Mouse (Mus musculus) spleen, adult 18-20 months (tissue): ENCODE data around the gene Atg9a.

ENCODE experiments used
- DNase-seq, 2 experiments: peaks; one replicate each; pipeline ENCODE4 v3.0.0; 2022; ENCODE audit warnings: mixed read lengths in 2 of 2

Gene Atg9a

DNA sequence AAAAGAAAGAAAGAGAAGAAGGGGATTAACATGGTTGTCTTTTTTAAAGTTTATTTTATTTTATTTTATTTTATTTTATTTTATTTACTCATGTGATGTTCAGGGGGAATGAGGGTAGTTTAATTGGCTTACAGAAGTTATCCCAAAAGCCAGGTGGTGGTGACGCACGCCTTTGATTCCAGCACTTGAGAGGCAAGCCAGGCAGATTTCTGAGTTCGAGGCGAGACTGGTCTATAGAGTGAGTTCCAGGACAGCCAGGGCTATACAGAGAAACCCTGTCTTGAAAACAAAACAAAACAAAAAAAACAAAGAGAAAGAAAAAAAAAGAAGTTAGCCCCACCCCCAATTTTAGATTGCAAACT lies 31.8 kb downstream of the Atg9a start:
- no peak for DNase-seq

- DNase-seq = no peak
Observed at GRCm38 (mm10) chr1:75159540-75160255, 32.3 kb downstream of the Atg9a start.

DNA sequence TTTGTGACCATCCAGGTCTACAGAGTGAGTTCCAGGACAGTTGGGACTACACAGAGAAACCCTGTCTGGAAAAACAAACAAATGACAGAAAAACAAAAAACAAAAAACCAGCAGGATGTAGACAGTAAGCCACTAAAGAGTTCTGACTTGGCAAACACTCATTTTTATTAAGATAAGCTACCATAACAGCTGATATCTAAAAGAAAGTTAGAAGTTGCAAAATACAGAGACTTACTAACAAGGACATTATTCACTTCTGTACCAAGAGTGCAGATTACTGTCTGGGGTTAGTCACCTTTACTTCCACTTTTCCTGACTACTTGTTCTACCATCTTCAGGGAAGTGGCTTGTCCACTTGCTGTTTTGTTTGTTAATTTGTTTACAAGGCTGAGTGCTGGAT lies 33.0 kb downstream of the Atg9a start:
- DNase-seq = no peak

DNA sequence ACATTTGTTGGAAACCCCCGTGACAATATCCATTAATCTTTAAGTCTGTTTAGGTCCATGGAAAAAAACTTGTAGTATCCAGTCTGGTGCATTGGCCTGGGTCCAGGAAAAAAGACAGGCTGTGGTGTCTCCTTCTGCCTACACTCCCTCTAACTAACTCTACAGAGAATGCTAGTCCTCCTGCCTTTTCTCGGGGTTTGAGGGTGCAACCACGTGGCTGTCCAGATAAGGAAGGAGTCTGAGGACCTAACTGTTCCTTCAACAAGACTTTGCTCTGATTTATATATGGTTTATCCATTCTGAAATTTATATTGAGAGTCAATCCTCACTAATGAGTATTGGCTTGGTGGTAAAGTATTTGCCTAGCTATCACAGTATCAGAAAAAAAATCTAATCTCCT lies 36.2 kb downstream of the Atg9a start:
- DNase-seq = no peak

- DNase-seq = no peak
Observed at GRCm38 (mm10) chr1:75148727-75149126, 43.3 kb downstream of the Atg9a start.

DNA sequence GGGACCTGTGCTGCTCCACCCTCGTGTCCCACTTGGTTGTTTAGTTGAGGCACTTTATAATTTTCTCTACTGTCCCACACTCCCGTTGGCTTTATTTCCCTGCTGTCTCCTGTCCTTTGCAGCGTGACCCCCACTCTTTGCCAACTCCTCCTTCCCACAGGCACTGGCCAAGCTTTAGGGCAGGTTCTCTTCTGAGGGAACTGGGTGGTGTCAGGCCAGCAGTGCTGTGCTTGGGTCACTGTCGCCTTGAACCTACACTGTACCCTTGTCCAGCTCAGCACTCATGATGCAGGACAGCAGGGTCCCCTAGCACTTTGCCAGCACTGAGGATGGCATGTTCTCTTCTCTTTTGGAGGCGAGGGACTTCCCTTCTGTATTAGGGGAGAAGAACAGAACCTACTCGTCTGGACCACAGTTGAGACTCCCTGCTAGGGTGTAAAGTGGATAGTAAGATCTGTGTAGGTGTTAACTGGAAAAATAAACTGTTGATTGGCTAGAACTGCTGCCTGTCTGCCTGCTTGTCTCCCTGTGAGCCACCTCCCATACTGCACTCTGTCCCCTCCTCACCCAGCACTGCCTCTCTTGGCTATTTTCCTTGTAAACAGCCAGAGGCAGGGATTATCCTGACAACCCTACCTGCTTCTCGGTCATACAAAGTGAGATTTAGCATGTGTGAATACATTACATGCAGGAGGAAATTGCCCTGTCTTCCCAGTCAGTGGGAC lies 44.4 kb downstream of the Atg9a start:
- no peak for DNase-seq

GRCm38 (mm10) chr1:75145589-75145988 lies 46.4 kb downstream of the Atg9a start:
- DNase-seq = no peak

DNA sequence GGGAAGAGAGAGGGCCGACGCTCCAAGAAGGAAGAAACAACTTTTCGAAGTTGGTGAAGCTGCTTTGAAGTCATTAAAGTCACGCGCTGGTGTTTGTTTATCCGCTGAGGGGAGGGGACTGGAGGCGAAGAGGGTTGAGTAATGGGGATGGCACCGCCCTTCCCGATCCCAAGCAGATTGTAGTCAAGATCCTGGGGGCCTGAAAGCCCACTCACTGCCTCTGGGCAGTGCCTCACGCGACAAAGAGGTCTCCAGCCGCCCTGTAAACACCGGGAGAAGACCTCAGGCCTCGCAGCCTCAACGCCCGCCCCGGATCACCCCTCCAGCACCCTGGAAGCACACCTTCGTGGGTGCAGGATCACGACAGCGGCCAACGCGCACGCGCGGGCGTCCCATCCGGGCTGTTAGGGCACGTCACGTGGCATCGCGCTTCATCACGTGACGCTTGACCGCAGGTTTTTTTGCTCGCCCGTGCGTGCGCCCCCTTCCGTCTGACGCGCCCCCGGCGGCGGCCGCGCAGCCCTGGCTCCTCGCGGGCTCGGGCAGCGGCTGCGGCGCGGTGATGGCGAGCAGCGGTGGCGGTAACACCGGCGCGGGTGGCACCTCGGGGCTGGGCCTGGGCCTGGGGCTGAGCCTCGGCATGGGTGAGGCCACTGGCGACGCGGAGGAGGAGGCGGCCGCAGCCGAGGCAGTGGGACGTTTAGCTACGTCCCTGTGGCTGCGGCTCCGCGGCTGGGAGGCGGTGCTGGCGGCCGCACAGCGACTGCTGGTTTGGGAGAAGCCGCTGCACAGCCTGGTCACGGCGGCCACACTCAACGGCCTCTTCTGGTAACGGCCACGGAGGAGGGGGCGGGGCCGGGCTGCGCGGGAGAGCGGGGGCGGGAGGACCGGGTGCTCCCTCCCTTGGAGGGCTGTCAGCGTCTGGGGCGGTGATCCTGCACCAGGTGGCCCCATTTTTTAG lies 49.4 kb downstream of the Atg9a start, which contains the start of the genes Cnppd1 and Retreg2:
TSS of gene Cnppd1 (minus strand) at position 411 of the 961 bp plus-strand sequence.
TSS of gene Retreg2 (plus strand) at position 478 of the 961 bp plus-strand sequence.
- peak; percentile 94 to 95 for DNase-seq

GRCm38 (mm10) chr1:75141486-75142190 lies 50.4 kb downstream of the Atg9a start:
- peak; percentile 71 to 76 for DNase-seq

DNA sequence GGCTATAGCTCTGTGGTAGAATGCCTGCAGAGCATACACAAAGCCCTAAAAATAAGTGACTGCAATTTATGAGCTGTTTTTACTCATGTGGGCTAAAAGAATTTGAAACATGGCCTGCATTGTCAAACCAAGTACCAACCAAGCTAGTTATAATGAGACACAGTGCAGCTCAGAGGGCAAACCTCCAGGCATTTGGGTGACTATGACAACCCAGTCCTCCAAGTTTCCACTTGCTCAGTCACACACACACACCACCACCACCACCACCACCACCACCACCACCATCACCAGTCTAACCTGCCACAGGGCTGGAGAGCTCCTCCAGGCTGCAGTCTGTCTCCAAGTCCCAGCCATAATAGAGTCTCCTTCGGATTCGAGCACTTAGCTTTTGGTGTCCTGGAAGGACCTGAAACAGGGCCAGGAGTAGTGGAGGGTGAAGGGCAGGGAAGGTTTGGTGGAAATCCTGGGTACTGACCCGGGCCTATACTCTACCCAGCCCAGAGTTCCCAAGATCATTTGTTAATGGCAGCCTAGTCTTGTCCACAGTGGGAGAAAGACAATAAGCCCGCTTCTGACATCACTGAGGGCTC lies 51.3 kb downstream of the Atg9a start:
- DNase-seq = no peak

- no peak for DNase-seq
Observed at GRCm38 (mm10) chr1:75138448-75138847, 53.5 kb downstream of the Atg9a start.

DNA sequence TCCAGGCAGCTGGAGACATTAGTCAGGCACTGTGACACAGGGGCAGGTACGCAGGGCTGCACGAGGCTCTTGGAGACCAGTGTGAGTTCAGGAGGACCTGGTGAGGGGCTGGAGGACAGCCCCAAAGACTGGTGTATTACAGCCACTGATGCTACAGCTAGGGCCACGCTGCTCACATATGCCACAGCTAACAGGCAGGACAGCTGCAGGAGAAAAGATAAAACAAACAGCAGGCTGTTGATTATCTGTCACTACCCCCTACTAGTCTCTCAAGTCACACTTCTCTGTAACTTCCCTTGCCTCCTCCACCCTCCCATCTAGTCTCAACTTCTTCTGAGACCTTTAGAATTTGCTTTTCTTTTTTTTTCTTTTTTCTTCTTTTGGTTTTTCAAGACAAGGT lies 55.3 kb downstream of the Atg9a start:
- no peak for DNase-seq

GRCm38 (mm10) chr1:75136293-75136692 lies 55.7 kb downstream of the Atg9a start:
- DNase-seq = no peak

GRCm38 (mm10) chr1:75133421-75134207 lies 58.4 kb downstream of the Atg9a start, which contains the start of gene Slc23a3:
Gene Slc23a3 (minus strand): TSS chr1:75133890.
- DNase-seq = no peak
